Mouse (Mus musculus): ENCODE data around the gene Mmp19.

The Mmp19 gene

DNA sequence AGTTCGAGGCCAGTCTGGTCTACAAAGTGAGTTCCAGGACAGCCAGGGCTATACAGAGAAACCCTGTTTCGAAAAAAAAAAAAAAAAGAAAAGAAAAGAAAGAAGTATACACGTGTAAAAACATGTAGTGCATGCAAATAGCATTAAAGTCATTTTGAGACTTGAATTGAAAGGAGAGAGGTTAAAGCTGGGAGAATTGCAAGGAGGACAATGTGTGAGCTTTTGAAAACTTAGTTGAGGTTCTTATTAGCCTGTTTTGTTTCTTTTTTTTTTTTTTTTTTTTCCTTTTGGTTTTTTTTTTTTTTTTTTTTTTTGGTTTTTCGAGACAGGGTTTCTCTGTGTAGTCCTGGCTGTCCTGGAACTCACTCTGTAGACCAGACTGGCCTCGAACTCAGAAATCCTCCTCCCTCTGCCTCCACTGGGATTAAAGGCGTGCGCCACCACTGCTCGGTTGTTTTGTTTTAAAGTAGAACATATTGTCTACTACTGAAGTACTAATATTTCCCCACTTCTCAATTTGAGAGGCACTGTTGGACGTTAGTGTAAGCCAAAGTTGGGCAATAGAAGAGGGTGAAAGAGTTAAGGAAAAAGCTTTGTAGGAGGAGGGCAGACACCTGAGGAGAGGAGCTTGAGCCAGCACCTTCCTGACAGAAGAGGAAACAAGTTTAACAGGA, 43.6 kb upstream of the Mmp19 start:
- TF ChIP-seq NANOG (IDR thresholded peaks at IDR 0.05; ENCODE audit: borderline replicate concordance, low read length) (no peak), CTCF (conservative IDR thresholded peaks at IDR 0.05; ENCODE audit: low read length) (no peak), POU5F1 (IDR thresholded peaks at IDR 0.05; ENCODE audit: borderline replicate concordance, low read length) (no peak)
- peaks cover 5% of the 10 kb centered on the region for H3K27me3 ChIP-seq (ENCODE audit: insufficient read depth, low read length)
- H3K36me3 ChIP-seq (ENCODE audit: insufficient read depth, low read length) = peaks cover 23% of the 10 kb centered on the region
- H3K4me1 ChIP-seq (replicated peaks; ENCODE audit: low read depth, low read length) = peaks cover 80% of the 10 kb centered on the region
- peak overlapping the region; percentile 98 for H3K4me3 ChIP-seq (replicated peaks; ENCODE audit: low read length)
- no peaks in the 10 kb centered on the region for H3K9me3 ChIP-seq (ENCODE audit: low read length)

DNA sequence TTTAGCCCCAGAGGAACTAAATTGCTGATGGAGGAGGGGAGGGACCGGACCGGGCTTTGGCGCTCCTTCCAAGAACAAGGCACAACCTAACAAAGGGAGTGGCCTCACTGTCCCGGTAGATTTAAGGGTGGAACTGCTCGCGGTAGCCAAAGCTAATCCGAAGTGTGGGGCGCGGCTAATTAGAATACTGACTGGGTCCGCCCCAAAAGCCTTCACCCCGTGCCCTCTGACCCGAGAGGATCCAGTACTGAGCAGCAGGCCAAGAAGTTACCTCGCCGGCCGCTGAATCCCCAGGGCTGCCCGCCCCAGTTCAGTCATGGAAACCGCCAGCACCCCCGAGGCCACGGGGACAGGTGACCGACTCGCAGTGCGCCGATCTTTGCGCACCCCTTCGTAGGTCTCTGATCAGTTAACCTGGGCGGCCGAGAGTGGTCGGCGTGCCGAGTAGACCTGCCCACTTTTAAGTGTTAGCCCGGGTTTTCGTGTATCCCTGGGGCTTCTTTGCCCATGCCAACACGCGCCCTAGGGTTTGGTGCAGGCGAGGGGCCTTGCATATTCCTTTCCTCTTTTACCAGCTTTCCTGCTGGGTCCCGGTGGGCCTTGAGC, 43.0 kb upstream of the Mmp19 start, which contains the start of gene Pym1:
Gene Pym1, plus strand, starts transcription at position 244 of the 606 bp plus-strand sequence.
- TF ChIP-seq NANOG (IDR thresholded peaks at IDR 0.05; ENCODE audit: borderline replicate concordance, low read length) = no peak
- no peak for TF ChIP-seq POU5F1 (IDR thresholded peaks at IDR 0.05; ENCODE audit: borderline replicate concordance, low read length)
- TF ChIP-seq CTCF (conservative IDR thresholded peaks at IDR 0.05; ENCODE audit: low read length) = no peak
- Histone ChIP-seq H3K4me1 (replicated peaks; ENCODE audit: low read depth, low read length) (peaks cover 80% of the 10 kb centered on the region), H3K27me3 (ENCODE audit: insufficient read depth, low read length) (peaks cover 5% of the 10 kb centered on the region), H3K4me3 (replicated peaks; ENCODE audit: low read length) (peak within 1 kb of the TSS; percentile 98), H3K9me3 (ENCODE audit: low read length) (no peaks in the 10 kb centered on the region), H3K36me3 (ENCODE audit: insufficient read depth, low read length) (peaks cover 29% of the 10 kb centered on the region)

DNA sequence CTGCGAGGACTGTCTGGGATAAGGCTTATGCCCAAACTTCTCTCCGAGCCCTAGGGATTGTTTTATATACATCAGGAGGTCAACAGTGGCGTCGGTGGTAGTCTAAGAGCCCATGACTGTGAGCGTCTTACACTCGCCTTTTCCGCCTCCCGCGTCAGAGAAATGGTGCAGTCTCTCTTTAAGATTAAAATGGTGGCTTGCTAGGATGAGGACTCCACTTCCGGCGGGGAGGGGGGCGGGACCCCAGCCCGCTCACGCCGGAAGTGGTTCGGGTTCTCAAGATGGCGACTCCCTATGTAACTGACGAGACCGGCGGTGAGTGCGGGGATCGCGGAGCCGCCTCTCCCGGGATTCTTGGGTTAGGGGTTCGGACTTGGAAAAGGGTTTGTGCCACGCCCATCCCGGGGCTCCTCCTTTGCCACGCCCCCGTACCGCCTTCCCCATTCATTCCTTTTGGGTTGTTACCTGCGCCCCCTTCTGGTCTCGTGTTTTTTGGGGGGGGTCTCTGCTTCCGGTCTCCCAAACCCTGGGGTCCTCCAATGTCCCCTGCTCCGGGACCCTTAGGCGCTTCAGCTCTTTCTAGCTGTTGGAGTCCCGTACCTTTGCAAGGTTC, 42.4 kb upstream of the Mmp19 start:
- peaks cover 35% of the 10 kb centered on the region for H3K36me3 ChIP-seq (ENCODE audit: insufficient read depth, low read length)
- H3K9me3 ChIP-seq (ENCODE audit: low read length) = no peaks in the 10 kb centered on the region
- H3K4me3 ChIP-seq (replicated peaks; ENCODE audit: low read length) = peak overlapping the region; percentile 98
- TF ChIP-seq CTCF (conservative IDR thresholded peaks at IDR 0.05; ENCODE audit: low read length) (peak; percentile 42), POU5F1 (IDR thresholded peaks at IDR 0.05; ENCODE audit: borderline replicate concordance, low read length) (no peak)
- H3K4me1 ChIP-seq (replicated peaks; ENCODE audit: low read depth, low read length) = peaks cover 80% of the 10 kb centered on the region
- H3K27me3 ChIP-seq (ENCODE audit: insufficient read depth, low read length) = peaks cover 4% of the 10 kb centered on the region; the same call in 1 of the 2 replicates

DNA sequence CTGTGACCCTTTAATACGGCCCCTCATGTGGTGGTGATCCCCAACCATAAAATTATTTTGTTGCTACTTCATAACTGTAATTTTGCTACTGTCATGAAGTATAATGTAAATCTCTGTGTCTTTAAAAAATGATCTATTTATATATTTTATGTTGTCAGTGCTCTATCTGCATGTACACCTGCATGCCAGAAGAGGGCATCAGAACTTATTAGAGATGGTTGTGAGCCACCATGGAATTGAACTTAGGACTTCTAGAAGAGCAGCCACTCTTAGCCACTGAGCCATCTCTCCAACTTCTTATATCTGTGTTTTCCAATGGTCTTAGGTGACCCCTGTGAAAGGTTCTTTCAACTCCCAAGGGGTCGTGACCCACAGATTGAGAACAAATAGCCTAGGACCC, 17.8 kb upstream of the Mmp19 start:
- Histone ChIP-seq H3K36me3 (ENCODE audit: insufficient read depth, low read length) (peaks cover 13% of the 10 kb centered on the region; the same call in 1 of the 2 replicates), H3K4me3 (replicated peaks; ENCODE audit: low read length) (no peak overlapping the region), H3K9me3 (ENCODE audit: low read length) (no peaks in the 10 kb centered on the region), H3K4me1 (replicated peaks; ENCODE audit: low read depth, low read length) (no peaks in the 10 kb centered on the region), H3K27me3 (ENCODE audit: insufficient read depth, low read length) (no peaks in the 10 kb centered on the region)
- TF ChIP-seq NANOG (IDR thresholded peaks at IDR 0.05; ENCODE audit: borderline replicate concordance, low read length) = no peak
- TF ChIP-seq CTCF (conservative IDR thresholded peaks at IDR 0.05; ENCODE audit: low read length) = peak; percentile 41

DNA sequence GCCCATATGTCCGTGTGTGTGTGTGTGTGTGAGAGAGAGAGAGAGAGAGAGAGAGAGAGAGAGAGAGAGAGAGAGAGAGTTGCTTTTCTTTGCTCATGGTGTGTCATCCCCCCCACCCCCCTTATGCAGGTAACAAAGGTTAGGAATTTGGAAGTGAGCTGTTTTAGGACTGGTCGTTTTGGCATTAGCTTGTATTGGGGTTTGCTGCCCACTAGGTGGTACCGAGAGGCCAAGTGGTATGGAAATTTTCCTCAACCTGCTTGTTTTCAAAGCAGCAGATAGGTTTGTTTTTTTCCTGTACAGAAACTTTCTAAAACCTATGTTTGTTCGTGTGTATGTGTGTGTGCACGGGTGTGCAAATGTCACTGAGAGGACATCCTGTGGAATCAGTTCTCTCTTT, 17.0 kb upstream of the Mmp19 start:
- peaks cover 8% of the 10 kb centered on the region; the same call in 1 of the 2 replicates for H3K36me3 ChIP-seq (ENCODE audit: insufficient read depth, low read length)
- no peaks in the 10 kb centered on the region for H3K4me1 ChIP-seq (replicated peaks; ENCODE audit: low read depth, low read length)
- H3K4me3 ChIP-seq (replicated peaks; ENCODE audit: low read length) = no peak overlapping the region
- H3K27me3 ChIP-seq (ENCODE audit: insufficient read depth, low read length) = no peaks in the 10 kb centered on the region
- H3K9me3 ChIP-seq (ENCODE audit: low read length) = no peaks in the 10 kb centered on the region
- TF ChIP-seq CTCF (conservative IDR thresholded peaks at IDR 0.05; ENCODE audit: low read length) (peak; percentile 30), POU5F1 (IDR thresholded peaks at IDR 0.05; ENCODE audit: borderline replicate concordance, low read length) (no peak), NANOG (IDR thresholded peaks at IDR 0.05; ENCODE audit: borderline replicate concordance, low read length) (no peak)

DNA sequence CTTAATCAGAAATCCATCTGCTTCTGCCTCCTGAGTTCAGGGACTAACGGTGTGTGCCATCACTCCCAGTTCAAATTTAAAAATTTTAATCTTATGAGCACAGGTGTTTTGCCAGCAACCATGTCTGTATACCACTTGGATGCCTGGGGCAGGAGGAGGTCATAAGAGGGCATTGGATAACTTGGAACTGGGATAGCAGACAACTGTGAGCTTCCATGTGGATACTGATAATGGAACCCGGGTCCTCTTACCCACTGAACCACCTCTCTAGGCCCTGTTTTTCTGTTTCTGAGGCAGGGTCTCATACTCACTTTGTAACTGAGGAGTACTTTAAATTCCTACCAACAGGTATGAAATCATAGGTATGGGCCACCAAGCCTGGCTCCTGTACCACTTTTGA, 12.3 kb upstream of the Mmp19 start:
- TF ChIP-seq CTCF (conservative IDR thresholded peaks at IDR 0.05; ENCODE audit: low read length) = no peak
- no peak for TF ChIP-seq NANOG (IDR thresholded peaks at IDR 0.05; ENCODE audit: borderline replicate concordance, low read length)
- no peak for TF ChIP-seq POU5F1 (IDR thresholded peaks at IDR 0.05; ENCODE audit: borderline replicate concordance, low read length)
- Histone ChIP-seq H3K27me3 (ENCODE audit: insufficient read depth, low read length) (no peaks in the 10 kb centered on the region), H3K4me1 (replicated peaks; ENCODE audit: low read depth, low read length) (peaks cover 8% of the 10 kb centered on the region), H3K4me3 (replicated peaks; ENCODE audit: low read length) (no peak overlapping the region), H3K9me3 (ENCODE audit: low read length) (peaks cover 17% of the 10 kb centered on the region), H3K36me3 (ENCODE audit: insufficient read depth, low read length) (no peaks in the 10 kb centered on the region)

DNA sequence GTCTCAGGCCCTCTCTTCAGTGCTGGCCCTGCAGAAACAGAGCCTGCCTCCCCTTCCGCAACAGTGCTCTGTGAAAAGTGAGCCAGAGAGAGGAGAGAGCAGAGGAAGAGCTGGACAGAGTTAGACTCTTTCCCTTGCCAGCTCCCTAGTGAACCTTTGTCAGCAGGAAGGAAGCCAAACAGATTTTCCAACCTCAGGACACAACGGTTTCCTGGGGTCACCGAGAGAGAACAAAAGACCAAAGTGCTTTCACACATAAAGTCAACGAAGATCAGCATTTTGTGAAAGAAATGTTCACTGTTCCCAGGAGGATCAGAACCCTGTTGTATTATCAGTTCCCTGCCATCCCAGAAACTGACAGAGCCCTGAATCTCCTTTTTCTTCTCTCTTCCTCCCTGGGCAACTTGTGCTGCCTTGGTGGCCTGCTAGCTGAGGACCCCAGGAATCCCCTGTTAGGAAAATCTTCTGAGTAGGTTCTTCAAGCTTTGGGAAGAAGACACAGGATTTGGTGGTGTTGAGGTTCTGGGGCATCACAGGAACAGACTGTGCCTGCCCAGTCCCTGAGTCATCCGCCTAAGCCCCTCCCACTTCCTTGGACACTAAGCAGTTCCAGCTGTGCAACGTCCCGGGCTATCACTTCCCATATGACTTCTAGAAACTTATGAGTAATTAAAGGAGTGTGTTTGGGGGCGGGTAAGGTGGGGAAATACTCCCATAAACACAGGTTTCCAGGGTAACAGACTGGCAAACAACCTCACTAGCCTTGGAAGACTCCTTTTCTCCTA, 11.5 kb upstream of the Mmp19 start:
- H3K4me1 ChIP-seq (replicated peaks; ENCODE audit: low read depth, low read length) = peaks cover 8% of the 10 kb centered on the region
- no peaks in the 10 kb centered on the region for H3K36me3 ChIP-seq (ENCODE audit: insufficient read depth, low read length)
- H3K27me3 ChIP-seq (ENCODE audit: insufficient read depth, low read length) = no peaks in the 10 kb centered on the region
- TF ChIP-seq CTCF (conservative IDR thresholded peaks at IDR 0.05; ENCODE audit: low read length) = no peak
- TF ChIP-seq NANOG (IDR thresholded peaks at IDR 0.05; ENCODE audit: borderline replicate concordance, low read length) = no peak
- TF ChIP-seq POU5F1 (IDR thresholded peaks at IDR 0.05; ENCODE audit: borderline replicate concordance, low read length) = no peak
- no peak overlapping the region for H3K4me3 ChIP-seq (replicated peaks; ENCODE audit: low read length)
- H3K9me3 ChIP-seq (ENCODE audit: low read length) = peaks cover 25% of the 10 kb centered on the region

DNA sequence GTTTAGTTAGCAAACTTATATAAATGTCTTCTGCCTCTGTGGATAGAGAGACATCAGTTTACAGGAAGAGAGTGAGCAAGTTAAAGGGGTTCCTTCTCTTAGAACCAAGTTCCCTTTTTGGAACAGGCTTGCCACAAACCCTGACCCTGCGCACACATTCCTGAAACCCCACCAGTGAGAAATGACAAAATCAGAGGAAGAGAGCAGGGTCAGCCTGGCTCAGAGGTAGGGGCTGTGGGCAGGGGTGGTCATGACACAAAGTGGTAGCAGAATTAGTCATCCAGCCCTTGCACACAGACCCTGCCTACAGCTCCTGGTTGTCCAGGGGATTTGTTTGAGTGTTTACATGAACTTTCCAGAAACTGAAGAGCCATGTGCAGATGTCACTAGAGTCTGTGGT, 10.5 kb upstream of the Mmp19 start:
- Histone ChIP-seq H3K4me3 (replicated peaks; ENCODE audit: low read length) (no peak overlapping the region), H3K9me3 (ENCODE audit: low read length) (peaks cover 35% of the 10 kb centered on the region), H3K27me3 (ENCODE audit: insufficient read depth, low read length) (no peaks in the 10 kb centered on the region), H3K4me1 (replicated peaks; ENCODE audit: low read depth, low read length) (peaks cover 8% of the 10 kb centered on the region), H3K36me3 (ENCODE audit: insufficient read depth, low read length) (no peaks in the 10 kb centered on the region)
- TF ChIP-seq NANOG (IDR thresholded peaks at IDR 0.05; ENCODE audit: borderline replicate concordance, low read length) (no peak), CTCF (conservative IDR thresholded peaks at IDR 0.05; ENCODE audit: low read length) (no peak), POU5F1 (IDR thresholded peaks at IDR 0.05; ENCODE audit: borderline replicate concordance, low read length) (no peak)
